Mouse (Mus musculus) kidney, adult 2 months (tissue): Measurements from ENCODE around the gene Prmt3.

Source experiments
- CTCF ChIP-seq: fragments of 200-500 bp; conservative IDR thresholded peaks from 2 replicates; pipeline ENCODE4 v1.5.1; 2011; ENCODE audit warnings: low read depth, mild to moderate bottlenecking, control low read depth, low read length, moderate library complexity, mixed read lengths; ENCODE audit not compliant: insufficient read depth, insufficient read length
- POLR2A ChIP-seq: fragments of 200-500 bp; IDR thresholded peaks from one replicate; pipeline ENCODE4 v1.6.1; 2011; ENCODE audit warnings: low read depth, low read length, control low read depth

- TF ChIP-seq POLR2A (no peak), CTCF (no peak)
Measured at GRCm38 (mm10) chr7:49879051-49879450, 100.9 kb downstream of the Prmt3 start.
